Mouse (Mus musculus) cerebellum, adult 11-12 months (tissue): Measurements from ENCODE around the gene Olfr164.

Source experiments
- DNase-seq: peaks from one replicate; pipeline ENCODE4 v3.0.0; 2022

Gene Olfr164

DNA sequence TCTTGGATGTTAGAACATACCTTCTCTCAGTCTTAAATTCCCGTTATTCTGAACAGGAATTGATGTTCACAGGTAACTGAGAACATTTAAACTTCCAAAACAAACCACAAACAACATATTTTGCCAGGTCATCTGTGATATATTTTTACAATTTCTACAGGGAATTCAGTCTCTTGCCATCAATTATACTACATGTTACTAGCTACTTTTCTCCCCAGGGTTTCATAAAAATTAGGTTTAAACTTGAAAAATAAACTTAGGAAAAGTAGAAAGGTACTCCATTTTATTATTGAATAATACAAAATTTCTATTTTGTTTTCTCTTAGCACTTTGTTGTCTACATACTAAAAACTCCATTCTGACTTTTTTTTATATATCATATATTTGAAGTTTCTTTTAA lies at the start of gene Olfr164:
Olfr164 (minus strand) TSS at position 101 of the 400 bp plus-strand sequence.
- no peak for DNase-seq

DNA sequence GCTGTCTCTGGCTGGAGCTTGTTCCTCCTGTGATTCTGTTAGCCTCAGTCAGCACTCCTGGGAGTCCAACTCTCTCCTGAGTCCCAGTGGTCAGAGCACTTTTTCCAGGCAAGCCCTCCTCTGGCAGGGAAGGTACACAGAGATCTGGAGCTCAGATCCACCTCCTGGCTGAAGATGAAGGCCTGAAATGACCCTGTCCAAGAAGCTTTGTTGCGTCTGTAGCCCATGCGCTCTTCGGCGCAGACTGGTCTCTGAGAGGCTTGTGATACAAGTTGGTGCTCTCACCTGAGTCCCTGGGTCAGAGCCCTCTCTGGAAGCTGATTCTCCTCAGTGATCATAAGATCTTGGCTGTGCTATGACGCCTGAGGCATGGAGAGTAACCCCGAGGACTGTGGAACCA lies 35.2 kb upstream of the Olfr164 start:
- no peak for DNase-seq

DNA sequence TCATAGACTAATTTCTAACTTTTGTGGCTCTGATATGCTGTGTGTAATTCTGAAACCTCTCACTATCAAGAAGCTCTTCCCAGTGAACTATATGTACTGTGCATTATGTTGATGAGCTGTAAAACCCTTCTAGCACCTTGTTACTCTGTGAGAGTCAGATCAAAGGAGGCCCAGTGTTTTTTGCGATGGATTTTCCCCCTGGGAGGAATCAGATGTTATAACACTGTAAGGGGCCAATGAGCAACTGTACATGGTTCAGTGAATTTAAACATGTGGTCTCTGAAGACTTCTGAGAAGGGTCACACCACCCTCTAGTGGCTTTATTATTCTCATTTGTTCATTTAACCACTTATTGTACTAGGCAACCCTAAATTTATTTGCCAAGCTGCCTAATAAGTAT lies 50.6 kb downstream of the Olfr164 start:
- DNase-seq, result no peak

DNA sequence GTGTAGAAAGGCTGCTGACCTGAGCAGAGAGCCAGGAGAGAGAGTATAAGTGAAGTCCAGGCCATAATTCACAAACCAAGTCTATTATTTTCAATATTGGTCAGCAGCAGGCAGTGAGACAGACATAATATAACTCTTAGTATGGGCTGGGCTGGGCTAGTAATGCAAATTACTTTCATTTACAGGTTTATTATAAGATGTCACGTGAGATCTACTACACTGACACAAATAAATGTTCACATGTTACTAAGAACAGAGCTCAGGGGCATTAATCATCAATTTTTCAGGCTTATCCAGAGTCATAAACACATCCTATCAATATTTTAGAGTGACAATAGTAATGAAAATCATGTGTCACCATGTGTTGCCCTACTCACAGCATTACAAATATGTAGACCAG lies 53.1 kb downstream of the Olfr164 start:
- DNase-seq, result no peak

DNA sequence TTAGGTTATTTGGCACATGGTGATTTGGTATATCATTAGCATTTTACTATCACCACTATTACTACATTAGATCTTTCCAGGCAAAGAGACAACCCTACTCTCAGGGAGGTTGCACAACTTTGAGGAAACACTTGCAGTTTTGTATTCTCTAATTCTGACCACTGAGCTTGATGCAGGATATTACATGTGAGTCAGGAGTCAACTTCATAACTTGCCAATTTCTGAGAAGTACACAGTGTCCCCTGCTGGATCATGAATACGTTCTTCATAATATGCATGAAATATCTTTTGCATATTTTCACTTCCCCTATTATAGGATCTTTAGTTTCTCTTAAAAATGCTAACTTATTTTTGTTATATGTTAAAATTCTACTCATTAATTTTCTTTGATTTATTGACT lies 68.0 kb downstream of the Olfr164 start:
- no peak for DNase-seq

DNA sequence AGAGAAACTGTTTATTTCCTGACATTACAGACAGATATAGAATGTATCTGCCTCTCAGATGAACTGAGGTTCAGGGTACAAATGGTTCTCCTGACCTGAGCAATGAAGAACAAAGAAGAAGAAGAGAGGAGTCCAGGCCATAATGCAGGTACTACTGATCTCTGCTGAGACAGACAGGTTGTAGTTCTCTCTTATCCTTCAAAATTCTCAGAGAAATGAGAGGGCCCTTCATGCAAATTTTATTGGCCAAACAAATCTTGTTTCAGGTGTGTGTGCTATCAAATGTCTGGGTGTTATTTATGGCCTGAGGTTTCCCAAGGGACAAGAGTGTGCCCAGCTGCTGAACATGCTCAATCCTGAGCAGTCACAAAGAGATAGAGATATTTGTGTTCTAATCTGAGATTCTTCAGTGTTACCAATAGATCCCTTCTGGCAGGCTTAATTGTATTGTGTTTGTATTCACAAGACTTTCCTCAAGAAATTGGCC lies 72.3 kb downstream of the Olfr164 start:
- no peak for DNase-seq

DNA sequence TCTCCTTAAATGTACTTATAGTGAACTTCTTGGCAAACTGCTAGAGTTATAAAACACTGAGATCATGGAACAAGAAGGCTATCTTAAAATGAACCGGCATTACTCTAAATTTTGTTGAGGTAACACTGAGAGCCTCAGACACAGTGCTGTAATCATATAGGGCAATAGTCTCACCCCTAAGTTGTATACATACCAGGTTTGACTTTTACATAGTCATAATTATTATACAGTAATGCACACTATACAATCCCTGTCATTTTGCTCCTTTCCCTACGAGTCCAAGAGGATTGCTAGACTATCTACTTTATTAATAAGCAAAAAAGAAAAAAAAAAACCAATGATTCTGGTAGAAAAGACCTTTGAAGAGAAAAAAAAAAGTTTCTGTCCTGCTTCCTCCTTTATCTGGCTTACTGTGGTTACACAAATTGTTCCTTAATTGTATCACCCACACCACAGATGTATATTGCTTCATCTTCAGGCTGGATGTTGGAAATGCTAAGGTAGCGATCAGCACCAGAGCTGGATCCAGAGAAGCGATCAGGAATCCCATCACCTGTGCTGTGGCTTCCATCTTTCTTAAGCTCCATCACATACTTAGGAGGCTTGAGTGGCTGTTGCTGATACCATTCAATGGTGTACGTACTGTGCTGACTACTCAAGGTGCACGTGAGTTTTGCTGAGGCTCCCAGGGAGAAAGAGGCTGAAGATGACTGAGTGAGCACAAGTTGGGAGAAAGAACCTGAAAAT lies 72.9 kb downstream of the Olfr164 start:
- no peak for DNase-seq

DNA sequence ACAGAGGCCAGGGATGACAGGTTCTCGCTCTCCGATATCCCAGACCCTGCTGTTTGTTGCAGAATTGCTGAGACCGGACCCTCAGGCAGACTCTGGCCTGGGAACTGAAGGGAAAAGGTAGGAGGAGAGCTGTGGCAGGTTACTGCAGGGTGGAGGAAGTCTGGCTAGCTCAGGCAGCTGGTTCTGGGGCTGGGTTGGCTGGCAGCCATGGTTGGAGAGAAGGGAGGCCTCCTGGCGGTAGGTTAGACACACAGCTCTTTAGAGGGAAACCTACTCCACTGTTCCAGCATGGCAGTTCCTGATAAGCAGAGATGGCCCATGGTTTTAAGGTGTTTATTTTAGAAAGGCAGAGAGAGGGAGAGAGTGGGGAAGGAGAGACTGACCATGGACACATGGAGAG lies 77.1 kb downstream of the Olfr164 start:
- DNase-seq, result no peak
